Comparison of ENCODE assay signal across 30 mouse cellular contexts in genomic region chr14:9315224-9315623, GRCm38 (mm10).
DNase-seq lines count a peak whose midpoint lies in the region; ATAC-seq and TF ChIP-seq lines count a peak whose summit lies in the region.
"Had no signal": no experiment of that assay in that cellular context is flagged by ENCODE, and none has a peak within 500 bp of the region (broad histone marks: within the 10 kb centered on the region; RNA-seq: fewer than 3 reads in every experiment).

No protein-coding gene starts in this region.

- H3K36me3 ChIP-seq in kidney, postnatal 0 days (ENCODE audit: insufficient read depth, low read length), result no peaks in the 10 kb centered on the region
- H3K36me3 ChIP-seq in kidney, adult 2 months (ENCODE audit: control insufficient read depth, insufficient read depth, low read length), result no peaks in the 10 kb centered on the region
- H3K36me3 ChIP-seq in lung, embryonic 14.5 days (ENCODE audit: insufficient read depth), result no peaks in the 10 kb centered on the region
- no peaks in the 10 kb centered on the region for H3K36me3 ChIP-seq in embryonic facial prominence, embryonic 14.5 days (ENCODE audit: control insufficient read depth, insufficient read depth, low read length)
- H3K36me3 ChIP-seq: hindbrain, embryonic 13.5 days; limb, embryonic 12.5 days; liver, embryonic 12.5 days; midbrain, embryonic 10.5 days; midbrain, embryonic 15.5 days; neural tube, embryonic 15.5 days had no signal

- 35% methylated on average over 3 of the region's 3 CpGs for WGBS in kidney, postnatal 0 days
- WGBS in kidney, adult 2 months, result 35% methylated on average over 3 of the region's 3 CpGs
- WGBS in lung, embryonic 14.5 days, result 48% methylated on average over 3 of the region's 3 CpGs
- 38% methylated on average over 3 of the region's 3 CpGs for WGBS in embryonic facial prominence, embryonic 14.5 days

- H3K4me2 ChIP-seq in kidney, postnatal 0 days (ENCODE audit: low read length), result no peak overlapping the region
- no peak overlapping the region for H3K4me2 ChIP-seq in lung, embryonic 14.5 days
- H3K4me2 ChIP-seq in embryonic facial prominence, embryonic 14.5 days (ENCODE audit: low read depth, low read length), result no peak overlapping the region
- H3K4me2 ChIP-seq: heart, embryonic 11.5 days; hindbrain, embryonic 13.5 days; limb, embryonic 12.5 days; liver, embryonic 12.5 days; midbrain, embryonic 15.5 days; neural tube, embryonic 15.5 days had no signal

- no peak for ATAC-seq in kidney, postnatal 0 days (replicated peaks; ENCODE audit: low FRiP score, low read depth)
- peak; percentile 86; the same call in 1 of the 2 replicates for ATAC-seq in lung, embryonic 14.5 days (ENCODE audit: insufficient read depth)
- no peak for ATAC-seq in embryonic facial prominence, embryonic 14.5 days (ENCODE audit: low read depth)
- ATAC-seq: activated CD4-positive, CD25-positive, alpha-beta regulatory T cell, adult 4 months; forebrain, embryonic 14.5 days; intestine, embryonic 16.5 days; liver, embryonic 12.5 days; liver, postnatal 0 days; midbrain, embryonic 15.5 days had no signal

- H3K4me3 ChIP-seq in kidney, postnatal 0 days (replicated peaks; ENCODE audit: low read depth, low read length), result no peak overlapping the region
- no peak overlapping the region for H3K4me3 ChIP-seq in kidney, adult 2 months (ENCODE audit: insufficient read depth, low read depth, low read length)
- no peak overlapping the region for H3K4me3 ChIP-seq in lung, embryonic 14.5 days (ENCODE audit: low read depth, low read length)
- no peak overlapping the region for H3K4me3 ChIP-seq in embryonic facial prominence, embryonic 14.5 days (ENCODE audit: low read depth, low read length)
- H3K4me3 ChIP-seq: gastrocnemius, adult 2 months; hindbrain, embryonic 13.5 days; limb, embryonic 12.5 days; liver, embryonic 12.5 days; midbrain, embryonic 10.5 days; midbrain, embryonic 15.5 days; neural tube, embryonic 15.5 days had no signal

- H3K9me3 ChIP-seq in kidney, postnatal 0 days (replicated peaks; ENCODE audit: low read length), result no peaks in the 10 kb centered on the region
- H3K9me3 ChIP-seq in lung, embryonic 14.5 days (ENCODE audit: low read depth, low read length), result no peaks in the 10 kb centered on the region
- H3K9me3 ChIP-seq in embryonic facial prominence, embryonic 14.5 days (ENCODE audit: control insufficient read depth, low read length), result no peaks in the 10 kb centered on the region
- H3K9me3 ChIP-seq: hindbrain, embryonic 13.5 days; limb, embryonic 12.5 days; liver, embryonic 12.5 days; midbrain, embryonic 10.5 days; midbrain, embryonic 15.5 days; neural tube, embryonic 15.5 days had no signal

- no peak for TF ChIP-seq CTCF in kidney, postnatal 0 days (IDR thresholded peaks at IDR 0.05; ENCODE audit: low read depth)
- no peak for TF ChIP-seq CTCF in kidney, adult 2 months (conservative IDR thresholded peaks at IDR 0.05; ENCODE audit: insufficient read depth, insufficient read length, low read depth, low read length)
- TF ChIP-seq CTCF in lung, embryonic 14.5 days (IDR thresholded peaks at IDR 0.05; ENCODE audit: low read depth), result no peak

- no peak for TF ChIP-seq POLR2A in kidney, adult 2 months (IDR thresholded peaks at IDR 0.05; ENCODE audit: low read depth, low read length)

- no peaks in the 10 kb centered on the region for H3K4me1 ChIP-seq in kidney, postnatal 0 days (replicated peaks; ENCODE audit: insufficient read depth, low read length)
- H3K4me1 ChIP-seq in kidney, adult 2 months (ENCODE audit: control insufficient read depth, insufficient read depth, low read length), result no peaks in the 10 kb centered on the region
- no peaks in the 10 kb centered on the region for H3K4me1 ChIP-seq in lung, embryonic 14.5 days (ENCODE audit: insufficient read depth)
- H3K4me1 ChIP-seq in embryonic facial prominence, embryonic 14.5 days (ENCODE audit: control insufficient read depth, insufficient read depth, low read length), result peaks cover 5% of the 10 kb centered on the region
- H3K4me1 ChIP-seq: hindbrain, embryonic 13.5 days; limb, embryonic 12.5 days; liver, embryonic 12.5 days; midbrain, embryonic 10.5 days; midbrain, embryonic 15.5 days; neural tube, embryonic 15.5 days had no signal

- peak; percentile 63 for DNase-seq in kidney, postnatal 0 days (ENCODE audit: low spot score)
- no peak for DNase-seq in kidney, adult 2 months
- DNase-seq in lung, embryonic 14.5 days, result peak; percentile 80
- DNase-seq in lung, postnatal 14 days, result no peak
- peak; percentile 44 for DNase-seq in embryonic facial prominence, embryonic 14.5 days (ENCODE audit: low spot score)
- DNase-seq in mesoderm, embryonic 11.5 days (ENCODE audit: low read depth, low spot score), result peak; percentile 22
- DNase-seq: adrenal gland, adult 2 months; adrenal gland, postnatal 36 days; B cell, adult 2 months; cerebellum, adult 18-20 months; cerebellum, postnatal 10 days; gastrocnemius, adult 2 months; gastrocnemius, postnatal 36 days; heart, adult 18-20 months; heart, postnatal 4 days; layer of hippocampus, adult 9-11 months; liver, postnatal 0 days; retina, postnatal 1 day; right cerebral cortex, postnatal 14 days; thymus, postnatal 4 days had no signal

- H3K27me3 ChIP-seq in kidney, postnatal 0 days (ENCODE audit: insufficient read depth, low read length), result no peaks in the 10 kb centered on the region
- no peaks in the 10 kb centered on the region for H3K27me3 ChIP-seq in kidney, adult 2 months (replicated peaks; ENCODE audit: control insufficient read depth, insufficient read depth, low read length)
- H3K27me3 ChIP-seq in lung, embryonic 14.5 days (ENCODE audit: insufficient read depth, low read length), result no peaks in the 10 kb centered on the region
- no peaks in the 10 kb centered on the region for H3K27me3 ChIP-seq in embryonic facial prominence, embryonic 14.5 days (replicated peaks; ENCODE audit: control insufficient read depth, insufficient read depth, low read length)
- H3K27me3 ChIP-seq: hindbrain, embryonic 13.5 days; limb, embryonic 12.5 days; liver, embryonic 12.5 days; midbrain, embryonic 15.5 days; neural tube, embryonic 15.5 days had no signal

- H3K27ac ChIP-seq in kidney, postnatal 0 days, result no peak overlapping the region
- no peak overlapping the region for H3K27ac ChIP-seq in kidney, adult 2 months (ENCODE audit: insufficient read depth, low read depth, low read length)
- H3K27ac ChIP-seq in lung, embryonic 14.5 days (ENCODE audit: low read depth), result no peak overlapping the region
- H3K27ac ChIP-seq in embryonic facial prominence, embryonic 14.5 days (replicated peaks; ENCODE audit: low read depth, low read length), result no peak overlapping the region
- H3K27ac ChIP-seq: gastrocnemius, adult 2 months; hindbrain, embryonic 13.5 days; limb, embryonic 12.5 days; liver, embryonic 12.5 days; midbrain, embryonic 10.5 days; midbrain, embryonic 15.5 days; neural tube, embryonic 15.5 days had no signal

- no peak overlapping the region for H3K9ac ChIP-seq in kidney, postnatal 0 days (ENCODE audit: low read depth, low read length)
- H3K9ac ChIP-seq in lung, embryonic 14.5 days, result no peak overlapping the region
- no peak overlapping the region for H3K9ac ChIP-seq in embryonic facial prominence, embryonic 14.5 days (ENCODE audit: low read depth, low read length)
- H3K9ac ChIP-seq: hindbrain, embryonic 13.5 days; limb, embryonic 12.5 days; liver, embryonic 12.5 days; liver, postnatal 0 days; midbrain, embryonic 15.5 days; neural tube, embryonic 15.5 days had no signal

Comparison
In these comparisons a context has a peak if more than half of its experiments do, and no peak if none do; other contexts are left out.
1. DNase-seq: peak in kidney, postnatal 0 days (single experiment), lung, embryonic 14.5 days (single experiment), embryonic facial prominence, embryonic 14.5 days (single experiment) and mesoderm, embryonic 11.5 days (single experiment); none in kidney, adult 2 months (single experiment) and lung, postnatal 14 days (single experiment).